Mouse (Mus musculus): ENCODE measurements around the gene Olfr1284.
"Not testable (repeated sequence)": the region's sequence is repeated elsewhere in the genome, so short reads cannot be mapped to it uniquely, and the experiment has no call there.

Olfr1284 gene

GRCm38 (mm10) chr2:111375222-111375621 is at the start of gene Olfr1284:
TSS of gene Olfr1284 (plus strand) at chr2:111375522.
- DNase-seq: no peak

DNA sequence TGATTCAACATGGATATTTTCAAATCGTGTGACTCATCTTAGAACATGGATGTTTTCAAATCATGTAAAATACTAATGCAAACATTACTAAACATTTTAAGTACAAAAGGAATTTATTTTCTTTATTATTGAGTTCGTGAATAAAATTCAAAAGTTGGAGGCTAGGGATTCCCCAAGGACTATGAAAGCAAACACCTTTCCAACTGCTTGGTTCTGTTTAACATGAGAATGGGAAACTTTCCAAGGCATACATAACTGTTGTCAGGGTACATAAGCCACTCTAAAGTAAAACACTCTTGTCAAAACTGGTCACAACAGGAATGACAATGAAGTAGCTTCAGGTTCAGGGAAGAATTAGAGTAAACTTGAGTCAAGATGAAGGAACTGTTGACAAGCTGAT is 49.1 kb upstream of the Olfr1284 start, which contains the start of gene Olfr1281:
TSS of gene Olfr1281 (plus strand) at position 301 of the 400 bp plus-strand sequence.
- no peak for DNase-seq

GRCm38 (mm10) chr2:111333721-111334120 is 41.6 kb upstream of the Olfr1284 start:
- not testable (repeated sequence) for DNase-seq

GRCm38 (mm10) chr2:111335976-111336375 is 39.3 kb upstream of the Olfr1284 start, which contains the start of gene Olfr1282:
TSS of gene Olfr1282 (minus strand) at chr2:111336076.
- DNase-seq: no peak

DNA sequence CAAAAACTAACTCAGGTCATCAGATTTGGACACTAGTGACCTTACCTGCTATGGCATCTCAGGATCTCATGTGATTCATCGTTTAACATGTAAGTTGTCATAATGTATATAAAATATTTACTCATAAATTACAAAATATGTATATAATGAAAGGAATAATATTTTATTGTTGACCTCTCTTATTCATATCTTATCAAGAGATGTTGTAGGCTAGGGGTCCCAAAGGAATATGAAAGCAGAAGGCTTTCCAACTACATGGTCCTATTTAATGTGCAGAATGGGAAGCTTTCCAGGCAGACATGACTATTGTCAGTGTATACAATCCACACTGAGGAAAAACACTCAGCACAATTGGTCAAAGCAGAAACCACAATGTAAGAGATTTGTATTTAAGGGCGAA is 8.8 kb upstream of the Olfr1284 start, which contains the start of gene Olfr1283:
TSS of gene Olfr1283 (plus strand) at position 301 of the 400 bp plus-strand sequence.
- DNase-seq: no peak

- no peak for DNase-seq
Observed at GRCm38 (mm10) chr2:111422931-111423330, 47.6 kb downstream of the Olfr1284 start, which contains the start of gene Olfr1286. TSS of gene Olfr1286 (minus strand) at chr2:111423115.

Data from cerebellum, postnatal 10 days (tissue).